Mouse (Mus musculus): Measurements from ENCODE around the gene Lhx4. TPM values are rescaled to one million over a fixed set of nuclear protein-coding genes. Genes with fewer than 3 reads are reported as not detected.
A peak's percentile ranks its signal among the peaks of the same experiment; 100 is the strongest.

Gene Lhx4
- polyA plus RNA-seq, 1 experiment = 0.01 TPM

- TF ChIP-seq MYOG (IDR thresholded peaks at IDR 0.05; ENCODE audit: control insufficient read depth in 1 of 3, insufficient read depth in 1 of 3, insufficient read length in 2 of 3, low read depth in 2 of 3) = no peak
- TF ChIP-seq SRF (IDR thresholded peaks at IDR 0.05; ENCODE audit: control insufficient read depth, insufficient read length, low read depth) = no peak
- no peak for TF ChIP-seq TCF12 (IDR thresholded peaks at IDR 0.05; ENCODE audit: insufficient read depth, poor library complexity, severe bottlenecking)
- TF ChIP-seq MAX (IDR thresholded peaks at IDR 0.05; ENCODE audit: low read depth) = no peak
- TF ChIP-seq REST (IDR thresholded peaks at IDR 0.05; ENCODE audit: insufficient read depth, insufficient read length) = no peak
- H3K4me3 ChIP-seq = no peak overlapping the region
- no peaks in the 10 kb centered on the region for H3K79me2 ChIP-seq (ENCODE audit: control insufficient read depth, insufficient read depth)
- H3K36me3 ChIP-seq (ENCODE audit: control insufficient read depth, insufficient read depth) = no peaks in the 10 kb centered on the region
- H3ac ChIP-seq (ENCODE audit: control insufficient read depth, insufficient read length) = no peak overlapping the region
- H3K27me3 ChIP-seq (ENCODE audit: control insufficient read depth, insufficient read depth, insufficient read length) = no peaks in the 10 kb centered on the region
- H3K4me2 ChIP-seq (ENCODE audit: low read depth) = no peak overlapping the region
These were observed 95.2 kb downstream of the Lhx4 start for GRCm38 (mm10) chr1:155656321-155656720.

DNA sequence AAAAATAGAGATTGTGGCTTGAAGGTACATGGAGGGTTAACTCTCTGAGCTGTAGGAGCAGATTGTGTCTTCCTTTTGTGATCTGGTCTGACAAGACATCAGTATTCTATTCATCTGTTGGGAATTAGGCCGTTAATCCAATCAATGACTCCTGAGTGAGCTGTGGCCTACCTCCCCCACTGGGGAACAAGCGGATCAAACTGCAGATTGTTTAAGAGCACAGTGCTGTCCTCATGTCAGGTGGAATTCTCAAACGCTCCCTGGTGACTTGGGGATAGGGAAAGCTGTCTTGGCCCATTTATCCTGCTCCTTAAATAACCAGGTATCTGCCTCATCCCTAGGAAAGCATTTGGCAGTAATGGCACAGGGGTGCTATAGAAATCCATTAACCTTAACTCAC, 96.5 kb downstream of the Lhx4 start:
- H3K36me3 ChIP-seq (ENCODE audit: control insufficient read depth, insufficient read depth) = no peaks in the 10 kb centered on the region
- H3K27me3 ChIP-seq (ENCODE audit: control insufficient read depth, insufficient read depth, insufficient read length) = no peaks in the 10 kb centered on the region
- no peaks in the 10 kb centered on the region for H3K79me2 ChIP-seq (ENCODE audit: control insufficient read depth, insufficient read depth)
- no peak overlapping the region for H3K4me3 ChIP-seq
- H3K4me2 ChIP-seq (ENCODE audit: low read depth) = no peak overlapping the region
- no peak for TF ChIP-seq SRF (IDR thresholded peaks at IDR 0.05; ENCODE audit: control insufficient read depth, insufficient read length, low read depth)
- no peak for TF ChIP-seq POLR2A (IDR thresholded peaks at IDR 0.05; ENCODE audit: insufficient read length, low read depth)
- no peak for TF ChIP-seq E2F4 (IDR thresholded peaks at IDR 0.05; ENCODE audit: insufficient read depth)
- no peak for TF ChIP-seq CEBPB (IDR thresholded peaks at IDR 0.05; ENCODE audit: insufficient read depth, poor library complexity, severe bottlenecking)
- TF ChIP-seq TCF12 (IDR thresholded peaks at IDR 0.05; ENCODE audit: insufficient read depth, poor library complexity, severe bottlenecking) = no peak
- no peak for TF ChIP-seq POLR2AphosphoS2 (IDR thresholded peaks at IDR 0.05; ENCODE audit: insufficient read length, low read depth)
- no peak for TF ChIP-seq MAX (IDR thresholded peaks at IDR 0.05; ENCODE audit: low read depth)
- no peak for TF ChIP-seq USF1 (IDR thresholded peaks at IDR 0.05; ENCODE audit: low read depth)
- no peak overlapping the region for H3ac ChIP-seq (ENCODE audit: control insufficient read depth, insufficient read length)

DNA sequence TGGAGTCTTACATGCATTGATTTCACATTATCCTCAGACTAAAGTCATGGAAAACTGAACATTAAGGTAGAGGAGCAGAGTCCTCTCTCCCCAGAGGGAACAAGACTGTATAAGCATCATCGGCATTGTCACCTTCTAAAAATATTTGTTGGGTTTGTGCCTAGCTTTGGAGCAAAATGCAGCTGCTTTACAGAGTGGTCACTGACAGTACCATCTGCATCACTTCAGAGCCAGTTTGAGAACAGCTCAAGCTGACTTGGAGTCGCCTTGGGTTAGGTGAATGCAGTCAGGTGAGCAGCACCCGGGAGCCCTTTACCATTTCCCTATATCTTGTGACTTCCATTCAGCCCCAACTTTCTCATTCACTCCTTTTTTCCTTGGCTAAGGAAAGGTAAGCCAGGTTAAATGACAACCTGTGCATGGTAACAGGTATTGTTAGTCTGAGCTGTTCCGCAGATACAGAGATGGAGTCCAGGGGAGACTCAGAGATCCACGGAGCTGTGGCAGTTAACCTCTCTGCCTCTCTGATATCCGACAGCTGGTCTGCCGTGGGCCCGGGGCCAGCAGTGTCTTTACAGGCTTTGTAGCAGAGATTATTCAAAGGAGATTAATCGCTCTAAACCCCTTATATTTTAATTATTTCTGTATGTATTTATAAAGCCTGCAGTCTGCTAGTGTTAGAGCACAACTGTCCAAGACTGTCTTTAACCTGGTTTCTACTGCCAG, 101.2 kb downstream of the Lhx4 start:
- H3K4me2 ChIP-seq (ENCODE audit: low read depth) = no peak overlapping the region
- TF ChIP-seq MYOD1 (IDR thresholded peaks at IDR 0.05; ENCODE audit: control insufficient read depth in 1 of 3, insufficient read length in 2 of 3, low read depth in 2 of 3) = peak; percentile 37 to 78 (median 69)
- no peak for TF ChIP-seq REST (IDR thresholded peaks at IDR 0.05; ENCODE audit: insufficient read depth, insufficient read length)
- TF ChIP-seq MYOG (IDR thresholded peaks at IDR 0.05; ENCODE audit: control insufficient read depth in 1 of 3, insufficient read depth in 1 of 3, insufficient read length in 2 of 3, low read depth in 2 of 3) = peak in 2 of 3 experiments; percentile 1 to 70
- no peak for TF ChIP-seq POLR2AphosphoS2 (IDR thresholded peaks at IDR 0.05; ENCODE audit: insufficient read length, low read depth)
- no peak overlapping the region for H3K4me3 ChIP-seq
- H3K36me3 ChIP-seq (ENCODE audit: control insufficient read depth, insufficient read depth) = no peaks in the 10 kb centered on the region
- H3K79me2 ChIP-seq (ENCODE audit: control insufficient read depth, insufficient read depth) = no peaks in the 10 kb centered on the region
- H3ac ChIP-seq (ENCODE audit: control insufficient read depth, insufficient read length) = no peak overlapping the region
- no peaks in the 10 kb centered on the region for H3K27me3 ChIP-seq (ENCODE audit: control insufficient read depth, insufficient read depth, insufficient read length)

Other genes starting within 250 kb of the Lhx4 start
- 124 TPM for gene Acbd6, start 193.6 kb downstream of the Lhx4 start, polyA plus RNA-seq (2012; fragmentation: generic; extraction: Trizol)
- 101 TPM for gene Qsox1, start 61.2 kb upstream of the Lhx4 start, polyA plus RNA-seq (2012; fragmentation: generic; extraction: Trizol)
- gene Cep350, start 221.6 kb upstream of the Lhx4 start, polyA plus RNA-seq (2012; fragmentation: generic; extraction: Trizol) = 3.4 TPM